Mouse (Mus musculus): ENCODE measurements around the gene Stat4. TPM values are rescaled to one million over a fixed set of nuclear protein-coding genes. Genes with fewer than 3 reads are reported as not detected.

The Stat4 gene
- polyA plus RNA-seq, 1 experiment from 2014 or later = 1.9 TPM

DNA sequence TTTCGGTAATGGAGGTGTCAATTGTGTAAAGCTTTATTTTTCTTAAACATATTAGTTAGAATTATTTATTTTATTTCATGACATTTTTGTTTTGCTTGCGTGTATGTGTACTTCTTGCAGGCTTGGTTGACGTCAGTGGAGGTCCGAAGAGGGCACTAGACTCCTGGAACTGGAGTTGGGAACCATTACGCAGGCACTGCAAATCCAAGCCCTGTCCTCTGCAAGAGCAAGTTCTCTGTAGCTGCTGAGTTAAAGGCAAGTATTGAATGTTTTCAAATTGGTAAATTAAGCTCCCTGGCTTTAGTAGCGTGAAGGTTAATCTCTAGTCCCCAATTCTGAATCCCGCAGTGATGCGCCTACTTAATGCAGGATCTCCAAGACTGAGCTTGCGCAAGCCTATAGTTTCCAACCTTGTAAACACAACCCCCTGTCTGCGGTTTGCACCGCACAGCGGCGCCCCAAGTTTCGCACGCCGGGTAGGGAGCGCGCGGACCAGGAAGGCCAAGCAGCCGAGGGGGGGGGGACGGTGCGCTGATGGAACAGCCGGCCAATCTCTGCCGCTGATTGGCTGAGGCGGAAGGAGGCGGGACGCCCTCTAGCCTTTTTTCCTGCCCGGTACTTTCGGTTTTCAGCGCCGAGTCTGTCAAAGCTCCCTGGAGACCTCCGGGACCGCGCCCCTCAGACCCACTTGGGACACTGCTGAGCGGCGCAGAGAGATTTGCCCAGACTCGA, 132.1 kb downstream of the Stat4 start, which contains the start of gene Stat1:
Gene Stat1 (plus strand): TSS at position 581 of the 732 bp plus-strand sequence.
- Histone ChIP-seq H3K4me1 (peaks cover 11% of the 10 kb centered on the region; the same call in 1 of the 2 replicates), H3K27me3 (replicated peaks; ENCODE audit: low read depth, poor library complexity, severe bottlenecking) (peaks cover 14% of the 10 kb centered on the region), H3K27ac (replicated peaks) (peak within 1 kb of the TSS; percentile 76), H3K4me3 (peak within 1 kb of the TSS; percentile 88), H3K36me3 (replicated peaks) (no peaks in the 10 kb centered on the region), H3K9me3 (no peaks in the 10 kb centered on the region)
- peak; percentile 96 for DNase-seq (ENCODE audit: low spot score)
- 4% methylated on average over 37 of the region's 37 CpGs for WGBS

DNA sequence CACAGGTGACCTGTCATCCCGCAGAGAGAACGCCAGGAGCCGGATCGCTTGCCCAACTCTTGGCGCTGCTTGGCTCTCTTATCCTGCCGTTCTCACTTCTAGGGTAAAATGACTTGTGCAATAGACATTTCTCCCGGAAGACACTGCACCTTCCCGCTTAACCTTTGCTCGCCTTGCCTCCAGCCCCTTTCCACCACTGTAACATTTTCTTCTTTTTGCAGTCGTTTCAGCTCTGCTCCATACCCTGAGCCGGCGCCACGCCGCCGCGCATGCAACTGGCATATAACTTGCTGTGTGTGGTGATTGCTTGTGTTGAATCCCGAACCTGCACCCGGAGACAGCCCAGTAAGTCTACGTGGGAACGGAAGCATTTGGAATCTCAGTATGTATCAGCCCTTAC, 132.7 kb downstream of the Stat4 start:
- peak; percentile 39 for DNase-seq (ENCODE audit: low spot score)
- Histone ChIP-seq H3K27me3 (replicated peaks; ENCODE audit: low read depth, poor library complexity, severe bottlenecking) (peaks cover 14% of the 10 kb centered on the region), H3K36me3 (replicated peaks) (no peaks in the 10 kb centered on the region), H3K27ac (replicated peaks) (peak overlapping the region; percentile 76), H3K4me1 (peaks cover 11% of the 10 kb centered on the region; the same call in 1 of the 2 replicates), H3K9me3 (no peaks in the 10 kb centered on the region), H3K4me3 (peak overlapping the region; percentile 88)
- under 1% methylated on average over 20 of the region's 20 CpGs for WGBS

DNA sequence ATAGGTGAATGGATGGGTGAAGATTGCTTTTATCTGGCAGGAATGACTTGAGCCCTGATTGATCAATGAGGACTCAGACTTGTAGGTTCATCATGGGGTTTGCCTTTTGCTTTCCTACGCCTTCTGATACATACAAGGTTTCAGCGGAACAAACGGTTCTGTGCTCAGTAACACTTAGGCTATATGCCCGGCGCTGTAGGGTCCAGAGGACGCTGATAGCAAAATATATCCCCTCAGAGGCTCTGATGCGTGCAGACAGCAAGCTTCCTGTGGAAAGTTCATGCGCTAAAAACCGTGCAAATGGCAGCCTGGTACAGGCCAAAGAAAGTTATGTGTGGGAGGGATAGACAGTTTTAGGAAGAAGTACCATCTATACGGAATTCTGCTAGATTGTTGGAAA, 133.2 kb downstream of the Stat4 start:
- Histone ChIP-seq H3K36me3 (replicated peaks) (no peaks in the 10 kb centered on the region), H3K9me3 (no peaks in the 10 kb centered on the region), H3K27me3 (replicated peaks; ENCODE audit: low read depth, poor library complexity, severe bottlenecking) (peaks cover 14% of the 10 kb centered on the region), H3K4me3 (peak overlapping the region; percentile 88), H3K4me1 (peaks cover 11% of the 10 kb centered on the region; the same call in 1 of the 2 replicates), H3K27ac (replicated peaks) (no peak overlapping the region)
- 36% methylated on average over 10 of the region's 10 CpGs for WGBS
- DNase-seq (ENCODE audit: low spot score) = no peak

DNA sequence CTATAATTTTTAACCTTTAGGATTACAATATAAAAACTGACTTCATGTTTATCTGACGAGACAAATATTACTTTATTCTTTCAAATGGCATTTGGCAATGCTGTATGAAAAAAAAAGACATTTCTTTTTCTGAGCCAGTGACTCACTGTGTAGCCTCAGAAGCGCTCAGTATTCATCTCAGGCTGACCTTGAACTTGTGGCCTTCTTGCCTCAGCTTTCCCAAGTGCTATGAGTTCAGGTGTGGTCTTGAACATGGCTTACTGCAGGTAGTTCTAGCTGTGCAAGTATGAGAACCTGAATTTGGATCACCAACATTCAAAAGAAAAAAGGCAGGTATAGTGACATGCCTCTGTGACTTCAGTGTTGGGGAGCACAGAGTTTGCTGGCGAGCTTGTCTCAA, 134.1 kb downstream of the Stat4 start:
- no peak for DNase-seq (ENCODE audit: low spot score)
- WGBS = 88% methylated on average over 3 of the region's 3 CpGs

DNA sequence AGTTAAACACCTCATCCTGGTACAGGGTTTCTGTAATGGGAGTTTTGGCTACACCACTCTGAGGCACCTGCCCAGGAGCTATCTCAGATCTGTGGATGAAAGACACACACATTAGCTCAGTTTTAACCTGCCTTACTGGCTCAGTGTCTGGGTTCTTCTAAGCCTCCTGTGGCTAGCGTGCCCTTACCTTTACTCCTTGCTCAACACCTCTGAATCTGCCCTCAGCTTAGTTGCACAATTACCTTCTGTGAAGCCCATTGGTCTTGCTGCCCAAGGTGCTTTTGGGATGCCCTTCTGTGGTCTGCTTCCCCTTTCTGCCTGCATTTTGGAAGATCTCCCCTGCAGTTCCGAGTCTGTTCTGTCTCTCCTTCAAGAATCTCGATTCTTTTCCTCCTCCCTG, 137.9 kb downstream of the Stat4 start:
- WGBS = 67% methylated on average over 3 of the region's 3 CpGs

More for the DNA sequence above, 134.1 kb downstream of the Stat4 start:
- peaks cover 14% of the 10 kb centered on the region for H3K27me3 ChIP-seq (replicated peaks; ENCODE audit: low read depth, poor library complexity, severe bottlenecking)
- H3K9me3 ChIP-seq = no peaks in the 10 kb centered on the region
- H3K36me3 ChIP-seq (replicated peaks) = peaks cover under 1% of the 10 kb centered on the region; the same call in 1 of the 2 replicates
- peaks cover 11% of the 10 kb centered on the region; the same call in 1 of the 2 replicates for H3K4me1 ChIP-seq
- no peak overlapping the region for H3K27ac ChIP-seq (replicated peaks)
- no peak overlapping the region for H3K4me3 ChIP-seq

DNA sequence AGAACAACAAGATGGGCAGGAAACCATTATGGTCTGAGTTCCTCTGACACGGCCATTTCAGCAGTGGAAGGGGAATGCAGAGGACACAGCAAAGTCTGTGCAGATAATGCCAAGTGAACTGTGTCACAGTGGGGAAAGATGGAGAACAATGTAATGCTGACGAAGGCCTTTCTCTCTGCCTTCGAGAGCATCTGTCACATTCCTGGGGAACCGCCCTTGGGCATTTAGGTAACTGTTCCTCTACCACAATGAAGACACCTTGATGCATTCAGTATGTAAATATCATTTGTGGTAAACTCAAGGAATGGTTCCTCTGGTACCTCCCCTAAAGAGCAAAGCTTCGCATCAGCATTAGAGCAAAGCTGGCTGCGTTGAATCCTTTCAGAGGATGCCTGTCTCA, 140.4 kb downstream of the Stat4 start:
- no peaks in the 10 kb centered on the region for H3K27me3 ChIP-seq (replicated peaks; ENCODE audit: low read depth, poor library complexity, severe bottlenecking)
- DNase-seq (ENCODE audit: low spot score) = no peak
- WGBS = 93% methylated on average over 6 of the region's 6 CpGs
- H3K4me3 ChIP-seq = no peak overlapping the region
- no peaks in the 10 kb centered on the region for H3K9me3 ChIP-seq
- peaks cover 12% of the 10 kb centered on the region for H3K36me3 ChIP-seq (replicated peaks)
- H3K27ac ChIP-seq (replicated peaks) = no peak overlapping the region
- H3K4me1 ChIP-seq = no peaks in the 10 kb centered on the region

More for the DNA sequence above, 137.9 kb downstream of the Stat4 start:
- peaks cover 4% of the 10 kb centered on the region; the same call in 1 of the 2 replicates for H3K4me1 ChIP-seq
- no peak for DNase-seq (ENCODE audit: low spot score)
- H3K4me3 ChIP-seq = no peak overlapping the region
- H3K27me3 ChIP-seq (replicated peaks; ENCODE audit: low read depth, poor library complexity, severe bottlenecking) = peaks cover 14% of the 10 kb centered on the region
- H3K27ac ChIP-seq (replicated peaks) = no peak overlapping the region
- peaks cover 12% of the 10 kb centered on the region for H3K36me3 ChIP-seq (replicated peaks)
- H3K9me3 ChIP-seq = no peaks in the 10 kb centered on the region

DNA sequence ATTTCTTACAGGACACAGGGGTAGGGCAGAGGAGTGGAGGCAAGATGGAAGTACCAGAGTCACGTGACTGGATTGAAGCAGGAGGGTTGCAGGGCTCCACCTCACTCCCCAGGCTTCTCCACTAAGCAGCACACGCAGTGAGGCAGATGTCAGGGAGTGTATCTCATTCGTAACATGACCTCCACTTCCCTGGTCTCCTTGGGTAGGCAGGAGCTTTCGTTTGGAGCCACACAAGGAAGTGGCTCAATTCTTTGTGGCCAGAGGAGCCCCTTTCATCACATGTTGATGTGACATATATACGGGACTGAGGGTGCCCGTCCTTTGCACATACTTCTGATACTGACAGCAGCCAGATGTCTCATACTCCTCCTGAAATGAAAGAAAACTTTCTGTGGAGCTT, 142.8 kb downstream of the Stat4 start:
- Histone ChIP-seq H3K9me3 (no peaks in the 10 kb centered on the region), H3K4me3 (no peak overlapping the region), H3K27me3 (replicated peaks; ENCODE audit: low read depth, poor library complexity, severe bottlenecking) (no peaks in the 10 kb centered on the region), H3K36me3 (replicated peaks) (peaks cover 12% of the 10 kb centered on the region), H3K4me1 (no peaks in the 10 kb centered on the region), H3K27ac (replicated peaks) (no peak overlapping the region)
- 64% methylated on average over 6 of the region's 6 CpGs for WGBS
- no peak for DNase-seq (ENCODE audit: low spot score)

DNA sequence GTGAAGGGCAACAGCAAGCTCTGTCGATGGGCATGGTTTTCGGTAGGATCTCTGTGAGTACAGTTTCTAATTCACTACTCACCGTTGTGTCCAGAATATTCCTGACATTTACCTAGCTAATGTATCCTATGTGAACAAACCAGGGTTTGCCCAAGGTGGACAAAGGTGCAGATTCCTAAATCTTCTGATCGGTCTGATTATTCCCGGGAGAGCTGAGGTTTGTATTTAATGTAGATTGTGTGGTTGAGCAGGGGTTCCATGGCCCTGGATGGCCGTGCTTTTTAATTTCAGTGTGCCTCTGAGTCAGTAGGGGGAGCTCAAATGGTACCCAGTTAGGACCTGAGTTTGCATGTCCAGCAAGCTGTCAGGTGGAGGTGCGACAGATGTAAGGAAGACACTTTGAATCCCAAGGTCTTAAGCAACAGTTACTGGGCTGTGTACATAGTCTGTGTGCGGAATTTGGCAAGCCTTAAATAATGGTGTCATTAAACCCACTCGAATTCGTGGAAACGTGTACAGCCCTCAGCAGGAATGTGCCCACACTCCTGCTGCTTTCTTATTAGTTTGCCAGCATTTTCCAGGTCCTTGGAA, 144.9 kb downstream of the Stat4 start:
- no peaks in the 10 kb centered on the region for H3K9me3 ChIP-seq
- H3K4me3 ChIP-seq = no peak overlapping the region
- no peak for DNase-seq (ENCODE audit: low spot score)
- WGBS = 88% methylated on average over 11 of the region's 11 CpGs
- peaks cover 4% of the 10 kb centered on the region for H3K36me3 ChIP-seq (replicated peaks)
- H3K27ac ChIP-seq (replicated peaks) = no peak overlapping the region
- no peaks in the 10 kb centered on the region for H3K27me3 ChIP-seq (replicated peaks; ENCODE audit: low read depth, poor library complexity, severe bottlenecking)
- H3K4me1 ChIP-seq = peaks cover 4% of the 10 kb centered on the region

DNA sequence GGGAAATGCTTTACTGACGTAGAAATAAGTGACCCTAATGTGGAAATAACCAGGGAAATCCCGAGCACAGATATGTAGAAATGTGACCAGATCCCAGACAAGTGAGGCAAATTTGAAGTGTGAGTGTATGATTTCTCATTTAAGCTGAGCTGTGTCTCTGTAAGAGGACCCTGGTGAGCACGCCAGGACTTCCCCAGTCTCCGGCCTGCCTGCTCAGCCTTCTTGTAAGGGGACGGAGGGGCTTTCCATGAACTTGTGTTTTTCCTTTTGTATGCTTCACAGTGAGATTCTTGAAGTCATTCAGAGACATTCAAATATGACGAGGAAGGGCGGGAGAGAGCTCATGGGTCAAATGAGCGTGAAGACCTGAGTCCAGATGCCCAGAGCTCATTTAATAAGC, 146.3 kb downstream of the Stat4 start:
- 79% methylated on average over 8 of the region's 8 CpGs for WGBS
- Histone ChIP-seq H3K9me3 (no peaks in the 10 kb centered on the region), H3K36me3 (replicated peaks) (peaks cover 3% of the 10 kb centered on the region; the same call in 1 of the 2 replicates), H3K4me3 (no peak overlapping the region), H3K27me3 (replicated peaks; ENCODE audit: low read depth, poor library complexity, severe bottlenecking) (no peaks in the 10 kb centered on the region), H3K4me1 (peaks cover 13% of the 10 kb centered on the region), H3K27ac (replicated peaks) (no peak overlapping the region)
- no peak for DNase-seq (ENCODE audit: low spot score)

DNA sequence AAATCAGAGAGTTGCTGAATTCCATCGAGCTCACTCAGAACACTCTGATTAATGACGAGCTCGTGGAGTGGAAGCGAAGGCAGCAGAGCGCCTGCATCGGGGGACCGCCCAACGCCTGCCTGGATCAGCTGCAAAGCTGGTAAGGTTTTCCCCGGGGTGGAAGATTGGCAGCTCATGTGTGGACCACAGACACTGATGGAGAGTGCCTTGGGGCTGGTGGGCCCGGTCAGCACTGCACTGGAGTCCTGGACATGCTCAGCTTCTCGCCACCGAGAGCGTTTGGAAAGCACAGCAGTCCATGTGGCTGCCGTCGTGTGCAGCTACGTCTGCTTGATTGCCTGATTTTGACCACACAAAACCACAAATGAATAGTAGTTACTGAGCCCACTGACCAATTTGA, 150.3 kb downstream of the Stat4 start:
- DNase-seq (ENCODE audit: low spot score) = peak; percentile 22

DNA sequence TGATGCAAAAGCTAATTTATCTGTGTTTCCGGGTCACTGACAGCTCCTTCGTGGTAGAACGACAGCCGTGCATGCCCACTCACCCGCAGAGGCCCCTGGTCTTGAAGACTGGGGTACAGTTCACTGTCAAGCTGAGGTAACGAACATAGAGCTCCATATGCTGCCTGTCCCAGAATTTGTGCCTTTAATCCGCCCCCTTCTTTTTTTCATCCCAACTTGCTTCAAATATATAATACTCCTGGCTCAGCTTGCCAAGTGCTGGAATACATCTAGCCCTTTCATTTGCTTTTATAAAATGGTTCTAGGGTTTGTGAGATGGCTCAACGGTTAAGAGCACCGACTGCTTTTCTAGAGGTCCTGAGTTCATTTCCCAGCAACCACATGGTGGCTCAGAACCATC, 153.6 kb downstream of the Stat4 start:
- DNase-seq (ENCODE audit: low spot score) = no peak
- 89% methylated on average over 9 of the region's 9 CpGs for WGBS
- Histone ChIP-seq H3K36me3 (replicated peaks) (0 out of 2 replicates have a peak, but pooled peaks cover 7% of the 10 kb centered on the region), H3K27ac (replicated peaks) (no peak overlapping the region), H3K9me3 (no peaks in the 10 kb centered on the region), H3K27me3 (replicated peaks; ENCODE audit: low read depth, poor library complexity, severe bottlenecking) (no peaks in the 10 kb centered on the region), H3K4me3 (no peak overlapping the region), H3K4me1 (peaks cover 14% of the 10 kb centered on the region)

More for the DNA sequence above, 150.3 kb downstream of the Stat4 start:
- Histone ChIP-seq H3K9me3 (no peaks in the 10 kb centered on the region), H3K36me3 (replicated peaks) (0 out of 2 replicates have a peak, but pooled peaks cover 7% of the 10 kb centered on the region), H3K27me3 (replicated peaks; ENCODE audit: low read depth, poor library complexity, severe bottlenecking) (no peaks in the 10 kb centered on the region), H3K27ac (replicated peaks) (no peak overlapping the region), H3K4me3 (no peak overlapping the region), H3K4me1 (peaks cover 14% of the 10 kb centered on the region)
- WGBS = 78% methylated on average over 16 of the region's 16 CpGs

DNA sequence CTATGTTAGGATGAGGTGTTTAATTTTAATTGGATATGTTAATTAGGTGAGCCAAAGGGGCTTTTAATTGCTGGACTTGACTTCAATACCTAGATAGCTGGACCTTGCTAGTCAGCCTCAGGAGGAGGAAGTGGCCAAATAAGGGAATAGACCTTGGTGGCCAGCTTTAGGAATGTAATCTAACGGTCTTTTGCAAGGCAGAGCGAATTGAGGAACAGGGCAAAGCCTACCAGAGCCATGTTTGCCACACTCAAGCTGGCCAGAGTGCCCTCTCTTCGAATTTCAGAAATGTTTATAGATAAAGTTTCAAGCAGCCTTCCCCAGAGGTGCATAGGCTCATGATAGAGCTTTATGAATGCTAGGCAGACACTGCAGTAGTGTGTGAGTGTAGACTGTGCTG, 154.5 kb downstream of the Stat4 start:
- DNase-seq (ENCODE audit: low spot score) = no peak
- H3K27ac ChIP-seq (replicated peaks) = no peak overlapping the region
- 75% methylated on average over 3 of the region's 3 CpGs for WGBS
- 0 out of 2 replicates have a peak, but pooled peaks cover 7% of the 10 kb centered on the region for H3K36me3 ChIP-seq (replicated peaks)
- peaks cover 11% of the 10 kb centered on the region for H3K4me1 ChIP-seq
- H3K27me3 ChIP-seq (replicated peaks; ENCODE audit: low read depth, poor library complexity, severe bottlenecking) = no peaks in the 10 kb centered on the region
- H3K9me3 ChIP-seq = no peaks in the 10 kb centered on the region
- H3K4me3 ChIP-seq = no peak overlapping the region

DNA sequence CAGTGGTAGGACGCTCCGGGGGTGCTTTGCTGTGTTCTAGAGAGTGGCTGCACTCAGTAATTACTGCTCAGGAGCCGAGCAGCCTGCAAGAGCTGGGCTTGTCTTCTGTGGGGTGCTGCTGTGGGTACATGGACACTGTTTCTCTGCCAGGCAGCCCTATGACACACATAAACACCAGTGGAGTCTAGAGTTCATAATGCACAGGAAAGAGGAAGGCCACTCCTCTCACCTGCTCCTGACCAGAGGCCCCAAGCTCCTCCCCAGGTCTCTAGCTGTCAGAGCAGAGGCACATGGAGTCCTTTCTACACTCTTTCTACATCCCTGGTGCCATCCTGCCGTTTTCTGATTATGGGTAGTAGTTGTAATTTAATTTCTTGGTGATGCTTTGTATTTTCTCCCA, 155.2 kb downstream of the Stat4 start:
- H3K4me1 ChIP-seq = peaks cover 15% of the 10 kb centered on the region
- no peaks in the 10 kb centered on the region for H3K9me3 ChIP-seq
- 80% methylated on average over 4 of the region's 4 CpGs for WGBS
- H3K27me3 ChIP-seq (replicated peaks; ENCODE audit: low read depth, poor library complexity, severe bottlenecking) = no peaks in the 10 kb centered on the region
- no peak overlapping the region for H3K4me3 ChIP-seq
- DNase-seq (ENCODE audit: low spot score) = no peak
- no peak overlapping the region for H3K27ac ChIP-seq (replicated peaks)
- H3K36me3 ChIP-seq (replicated peaks) = 0 out of 2 replicates have a peak, but pooled peaks cover 7% of the 10 kb centered on the region

All from embryonic facial prominence, embryonic 10.5 days (tissue).